Mouse (Mus musculus): ENCODE data around the gene Spata16. TPM values are rescaled to one million over a fixed set of nuclear protein-coding genes. Genes with fewer than 3 reads are reported as not detected.

Spata16 gene
- not detected in 2 replicates for polyA plus RNA-seq (2015; fragmentation: Nextera tagmentation; extraction: Ambion mirVana)

GRCm38 (mm10) chr3:26637402-26637801 lies at the start of gene Spata16:
Spata16 (plus strand) TSS chr3:26637620.

Small RNAs within 50 kb of the gene (microRNA-seq; reads per million reads assigned to microRNA genes)
- gene Gm25773 = 0 reads per million in 2 experiments
- 0 reads per million in 2 experiments for gene Gm44464

All from skeletal muscle tissue, postnatal 0 days (tissue).